Mouse (Mus musculus): ENCODE results near the gene Clec10a.

Gene Clec10a

GRCm38 (mm10) chr11:70216103-70216502 is 60.1 kb downstream of the Clec10a start:
- DNase-seq (ENCODE audit: low read depth, low spot score), result no peak

DNA sequence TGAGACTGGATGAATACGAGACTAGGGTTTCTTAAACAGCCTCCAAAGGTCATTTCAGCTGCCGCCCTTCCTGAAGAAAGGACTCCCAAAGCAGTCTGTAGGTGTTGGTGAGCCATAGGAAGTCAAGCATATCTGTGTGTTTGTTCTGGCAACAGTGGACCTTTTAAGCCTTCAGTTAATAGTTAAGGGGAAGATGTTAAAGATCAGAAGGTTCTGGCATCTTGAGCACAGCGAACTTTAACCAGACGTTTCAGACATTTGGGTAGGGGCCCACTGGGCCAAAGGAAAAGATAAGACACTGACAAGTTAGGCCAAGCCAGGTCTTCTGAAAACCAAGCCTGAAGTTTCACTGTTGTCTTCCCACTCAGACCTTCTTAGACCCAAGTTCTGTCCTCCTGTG is 62.0 kb downstream of the Clec10a start:
- no peak for DNase-seq (ENCODE audit: low read depth, low spot score)

DNA sequence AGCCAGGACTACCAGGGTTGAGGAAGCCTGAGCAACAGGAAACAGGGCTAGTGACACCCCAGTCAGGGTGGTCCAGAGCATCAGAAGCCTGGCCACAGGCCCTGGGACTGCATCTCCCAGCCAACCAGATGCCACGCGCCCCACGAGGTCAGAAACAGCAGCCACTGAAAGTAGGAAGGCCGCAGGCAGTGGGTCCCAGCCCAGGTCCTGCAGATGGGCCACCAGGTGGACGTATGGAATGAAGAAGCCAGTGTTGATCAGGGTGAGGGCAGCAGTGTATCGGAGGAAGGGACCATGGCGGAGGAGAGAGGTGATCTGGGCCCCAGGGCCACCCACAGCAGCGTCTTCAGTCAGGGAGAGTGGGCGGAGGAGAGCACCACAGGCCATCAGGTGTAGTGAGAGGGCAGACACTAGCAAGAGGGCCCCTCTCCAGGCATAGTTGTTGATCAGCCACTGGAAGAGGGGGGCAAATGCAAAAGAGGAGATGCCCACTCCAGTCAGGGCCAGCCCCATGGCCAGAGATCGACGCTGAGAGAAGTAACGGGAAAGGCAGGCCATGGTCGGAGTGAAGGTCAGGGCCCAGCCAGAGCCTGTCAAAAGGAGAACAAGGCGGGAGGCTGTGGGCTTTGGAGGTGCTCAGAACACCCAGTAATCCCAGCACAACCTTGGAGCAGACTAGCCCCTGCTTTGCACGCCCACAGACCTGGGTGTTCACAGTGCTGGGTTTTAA is 62.9 kb downstream of the Clec10a start:
- DNase-seq (ENCODE audit: low read depth, low spot score), result no peak

- DNase-seq (ENCODE audit: low read depth, low spot score), result no peak
These were observed 63.9 kb downstream of the Clec10a start for GRCm38 (mm10) chr11:70219873-70220272.

DNA sequence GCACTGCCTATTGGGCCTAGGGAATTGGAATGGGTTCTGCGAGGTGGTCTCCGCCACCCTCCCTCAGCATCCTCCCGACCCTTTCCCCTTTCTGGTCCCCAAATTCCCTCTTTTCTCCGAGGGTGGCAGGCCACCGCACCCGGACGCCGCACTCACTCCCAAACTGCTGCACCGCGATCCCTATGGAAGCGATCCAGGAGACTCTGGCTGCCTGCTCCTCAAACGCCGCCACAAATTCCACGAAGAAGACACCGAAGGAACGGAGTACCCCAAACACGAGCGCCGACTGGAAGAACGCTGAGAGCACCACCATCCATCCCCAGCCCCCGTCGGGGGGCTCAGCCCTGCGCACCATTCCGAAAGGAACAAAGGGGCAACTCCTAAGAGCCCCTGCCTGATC is 64.3 kb downstream of the Clec10a start:
- DNase-seq (ENCODE audit: low read depth, low spot score), result no peak
